Mouse (Mus musculus): ENCODE measurements around the gene Hrct1. TPM values are rescaled to one million over a fixed set of nuclear protein-coding genes. Genes with fewer than 3 reads are reported as not detected.

Hrct1 gene
- total RNA-seq, 2 experiments from 2014 or later: 3.2 to 3.4 TPM

Other genes starting within 250 kb of the Hrct1 start
- not detected for gene Sit1, start 243.5 kb upstream of the Hrct1 start, total RNA-seq (2021)
- 10 to 100 TPM; 33.3 to 36.9 TPM for gene Ccdc107, start 234.3 kb upstream of the Hrct1 start, total RNA-seq (2021)
- 10 to 100 TPM; 14.0 to 15.7 TPM for gene Arhgef39, start 227.5 kb upstream of the Hrct1 start, total RNA-seq (2021)
- gene Car9, start 220.2 kb upstream of the Hrct1 start, total RNA-seq (2021): under 1 TPM; 0.74 to 0.97 TPM
- 100 to 1,000 TPM; 104 to 136 TPM for gene Tpm2, start 203.4 kb upstream of the Hrct1 start, total RNA-seq (2021)
- 10 to 100 TPM; 53.2 to 53.4 TPM for gene Creb3, start 164.9 kb upstream of the Hrct1 start, total RNA-seq (2021)
- 100 to 1,000 TPM; 184 to 187 TPM for gene Tln1, start 164.5 kb upstream of the Hrct1 start, total RNA-seq (2021)
- gene Rgp1, start 148.5 kb upstream of the Hrct1 start, total RNA-seq (2021): 10 to 100 TPM; 38.6 to 39.1 TPM
- 10 to 100 TPM; 17.7 to 17.8 TPM for gene Gba2, start 148.3 kb upstream of the Hrct1 start, total RNA-seq (2021)
- gene Msmp, start 142.7 kb upstream of the Hrct1 start, total RNA-seq (2021): under 1 TPM in 1 of 2 experiments, not detected in 1; 0.52 TPM
- 10 to 100 TPM; 35.1 to 35.8 TPM for gene Npr2, start 95.3 kb upstream of the Hrct1 start, total RNA-seq (2021)
- under 1 TPM in 1 of 2 experiments, not detected in 1; 0.32 TPM for gene Spag8, start 73.6 kb upstream of the Hrct1 start, total RNA-seq (2021)
- 10 to 100 TPM; 92.2 to 98.4 TPM for gene Hint2, start 70.7 kb upstream of the Hrct1 start, total RNA-seq (2021)
- 10 to 100 TPM; 15.4 to 17.9 TPM for gene Tmem8b, start 58.2 kb upstream of the Hrct1 start, total RNA-seq (2021)
- gene Fam221b, start 58.0 kb upstream of the Hrct1 start, total RNA-seq (2021): under 1 TPM in 1 of 2 experiments, not detected in 1; 0.23 TPM
- gene Olfr70, start 26.4 kb upstream of the Hrct1 start, total RNA-seq (2021): not detected
- not detected for gene Olfr71, start 16.9 kb upstream of the Hrct1 start, total RNA-seq (2021)
- 1 to 10 TPM; 2.0 to 2.3 TPM for gene Spaar, start 2.8 kb downstream of the Hrct1 start, total RNA-seq (2021)
- gene Olfr159, start 43.8 kb downstream of the Hrct1 start, total RNA-seq (2021): not detected
- not detected for gene Olfr156, start 96.7 kb downstream of the Hrct1 start, total RNA-seq (2021)
- not detected for gene Olfr157, start 113.0 kb downstream of the Hrct1 start, total RNA-seq (2021)
- not detected for gene Olfr155, start 124.4 kb downstream of the Hrct1 start, total RNA-seq (2021)
- 10 to 100 TPM; 11.7 to 11.9 TPM for gene Reck, start 148.3 kb downstream of the Hrct1 start, total RNA-seq (2021)
- 10 to 100 TPM; 31.0 to 32.9 TPM for gene Glipr2, start 230.2 kb downstream of the Hrct1 start, total RNA-seq (2021)

All from heart, postnatal 4 days (tissue).